Mouse (Mus musculus) midbrain, embryonic 11.5 days (tissue): ENCODE measurements at regions not wholly inside any gene's neighbourhood (a gene's known extent, or its start where the extent isn't known, plus 50 kb on each side); places are given as distances from the start of the nearest gene placed in this dataset.
A peak's percentile ranks its signal among the peaks of the same experiment; 100 is the strongest.

Source experiments
- ATAC-seq: fragments of 200-750 bp; cut with Nextera tagmentation; 2 replicates; pipeline ENCODE4 v1.8.0; 2017; ENCODE audit warnings: moderate TSS enrichment, moderate library complexity; ENCODE audit not compliant: low FRiP score
- DNase-seq: peaks from one replicate; pipeline ENCODE4 v3.0.0; 2015; ENCODE audit warnings: low spot score; ENCODE audit errors: missing footprints
- H3K27ac ChIP-seq: fragments of 300-500 bp; sonication (generic); 2 replicates; pipeline ENCODE4 v1.5.1; 2014; ENCODE audit warnings: low read depth, low read length
- H3K27me3 ChIP-seq: fragments of 300-500 bp; sonication (generic); 2 replicates; pipeline ENCODE4 v1.6.1; 2014; ENCODE audit warnings: mild to moderate bottlenecking, low read length, moderate library complexity, mixed read lengths; ENCODE audit not compliant: control insufficient read depth, insufficient read depth
- H3K36me3 ChIP-seq: fragments of 300-500 bp; sonication (generic); 2 replicates; pipeline ENCODE4 v1.6.1; 2014; ENCODE audit warnings: mild to moderate bottlenecking, low read length, moderate library complexity, mixed read lengths; ENCODE audit not compliant: control insufficient read depth, insufficient read depth
- H3K4me1 ChIP-seq: fragments of 300-500 bp; sonication (generic); 2 replicates; pipeline ENCODE4 v1.6.1; 2014; ENCODE audit warnings: low read length; ENCODE audit not compliant: control insufficient read depth, insufficient read depth
- H3K4me2 ChIP-seq: fragments of 300-500 bp; sonication (generic); 2 replicates; pipeline ENCODE4 v1.6.1; 2014; ENCODE audit warnings: mild to moderate bottlenecking, moderate library complexity
- H3K4me3 ChIP-seq: fragments of 300-500 bp; sonication (generic); 2 replicates; pipeline ENCODE4 v1.5.1; 2014; ENCODE audit warnings: low read depth, low read length
- H3K9ac ChIP-seq: fragments of 300-500 bp; sonication (generic); 2 replicates; pipeline ENCODE4 v1.6.1; 2014; ENCODE audit warnings: low read length
- H3K9me3 ChIP-seq: fragments of 300-500 bp; sonication (generic); 2 replicates; pipeline ENCODE4 v1.6.1; 2016; ENCODE audit warnings: low read length; ENCODE audit not compliant: control insufficient read depth
- WGBS: fragments of 180-500 bp; shearing (Covaris S2); extraction: QIAGEN DNeasy Blood & Tissue Kit; methylation state at CpG from one replicate; pipeline ENCODE4 v1.1.7; 2014; 5-methylcytosine and 5-hydroxymethylcytosine counted together

- H3K4me3 ChIP-seq: no peak overlapping the region
- no peak for ATAC-seq
- WGBS: 94% methylated on average over 5 of the region's 5 CpGs
These were observed 156.7 kb upstream of the Rreb1 start for GRCm38 (mm10) chr13:37621319-37622050.

GRCm38 (mm10) chr13:37622366-37623088 lies 155.7 kb upstream of the Rreb1 start:
- no peaks in the 10 kb centered on the region for H3K4me1 ChIP-seq
- H3K27me3 ChIP-seq: no peaks in the 10 kb centered on the region
- no peak overlapping the region for H3K27ac ChIP-seq
- WGBS: 79% methylated on average over 6 of the region's 6 CpGs
- DNase-seq (peak; percentile 12), ATAC-seq (no peak)
- no peak overlapping the region for H3K9ac ChIP-seq
- no peaks in the 10 kb centered on the region for H3K9me3 ChIP-seq
- H3K4me3 ChIP-seq: no peak overlapping the region
- no peak overlapping the region for H3K4me2 ChIP-seq
- H3K36me3 ChIP-seq: no peaks in the 10 kb centered on the region

More at GRCm38 (mm10) chr13:37621319-37622050, 156.7 kb upstream of the Rreb1 start:
- Histone ChIP-seq H3K27ac (no peak overlapping the region), H3K9me3 (no peaks in the 10 kb centered on the region), H3K4me1 (no peaks in the 10 kb centered on the region), H3K27me3 (no peaks in the 10 kb centered on the region), H3K36me3 (no peaks in the 10 kb centered on the region), H3K4me2 (no peak overlapping the region), H3K9ac (no peak overlapping the region)
- DNase-seq: no peak

- Histone ChIP-seq H3K9ac (no peak overlapping the region), H3K9me3 (no peaks in the 10 kb centered on the region), H3K4me2 (no peak overlapping the region), H3K36me3 (no peaks in the 10 kb centered on the region), H3K4me1 (no peaks in the 10 kb centered on the region), H3K27me3 (no peaks in the 10 kb centered on the region), H3K27ac (no peak overlapping the region), H3K4me3 (no peak overlapping the region)
- DNase-seq (no peak), ATAC-seq (no peak)
- WGBS: 47% methylated on average over 1 of the region's 1 CpGs
These were observed 153.5 kb upstream of the Rreb1 start for GRCm38 (mm10) chr13:37624741-37625140.

GRCm38 (mm10) chr13:37625532-37626235 lies 152.5 kb upstream of the Rreb1 start:
- Histone ChIP-seq H3K27ac (no peak overlapping the region), H3K4me3 (no peak overlapping the region), H3K4me2 (no peak overlapping the region), H3K4me1 (no peaks in the 10 kb centered on the region), H3K36me3 (no peaks in the 10 kb centered on the region), H3K27me3 (no peaks in the 10 kb centered on the region), H3K9me3 (no peaks in the 10 kb centered on the region), H3K9ac (no peak overlapping the region)
- DNase-seq (no peak), ATAC-seq (no peak)
- 90% methylated on average over 13 of the region's 13 CpGs for WGBS

- no peaks in the 10 kb centered on the region for H3K4me1 ChIP-seq
- no peaks in the 10 kb centered on the region for H3K36me3 ChIP-seq
- no peaks in the 10 kb centered on the region for H3K27me3 ChIP-seq
- no peak overlapping the region for H3K4me2 ChIP-seq
- H3K4me3 ChIP-seq: no peak overlapping the region
- H3K27ac ChIP-seq: no peak overlapping the region
- WGBS: 76% methylated on average over 16 of the region's 16 CpGs
- ATAC-seq (no peak), DNase-seq (no peak)
- no peak overlapping the region for H3K9ac ChIP-seq
- H3K9me3 ChIP-seq: no peaks in the 10 kb centered on the region
These were observed 149.6 kb upstream of the Rreb1 start for GRCm38 (mm10) chr13:37628391-37629270.

- H3K27ac ChIP-seq: no peak overlapping the region
- ATAC-seq (no peak), DNase-seq (no peak)
- no peaks in the 10 kb centered on the region for H3K36me3 ChIP-seq
- H3K27me3 ChIP-seq: no peaks in the 10 kb centered on the region
- WGBS: 70% methylated on average over 6 of the region's 6 CpGs
- H3K9me3 ChIP-seq: no peaks in the 10 kb centered on the region
- H3K4me1 ChIP-seq: no peaks in the 10 kb centered on the region
- H3K4me3 ChIP-seq: no peak overlapping the region
- H3K9ac ChIP-seq: no peak overlapping the region
- no peak overlapping the region for H3K4me2 ChIP-seq
These were observed 148.8 kb upstream of the Rreb1 start for GRCm38 (mm10) chr13:37629271-37629899.

GRCm38 (mm10) chr13:37632835-37633440 lies 145.3 kb upstream of the Rreb1 start:
- H3K4me3 ChIP-seq: no peak overlapping the region
- WGBS: 91% methylated on average over 5 of the region's 5 CpGs
- H3K9me3 ChIP-seq: no peaks in the 10 kb centered on the region
- no peaks in the 10 kb centered on the region for H3K4me1 ChIP-seq
- H3K9ac ChIP-seq: no peak overlapping the region
- no peaks in the 10 kb centered on the region for H3K27me3 ChIP-seq
- H3K4me2 ChIP-seq: no peak overlapping the region
- ATAC-seq: no peak
- no peaks in the 10 kb centered on the region for H3K36me3 ChIP-seq
- H3K27ac ChIP-seq: no peak overlapping the region
- no peak for DNase-seq

GRCm38 (mm10) chr13:37636363-37636762 lies 141.8 kb upstream of the Rreb1 start:
- H3K4me2 ChIP-seq: no peak overlapping the region
- no peaks in the 10 kb centered on the region for H3K27me3 ChIP-seq
- no peaks in the 10 kb centered on the region for H3K9me3 ChIP-seq
- H3K9ac ChIP-seq: no peak overlapping the region
- H3K36me3 ChIP-seq: no peaks in the 10 kb centered on the region
- H3K4me3 ChIP-seq: no peak overlapping the region
- H3K27ac ChIP-seq: no peak overlapping the region
- ATAC-seq (no peak), DNase-seq (no peak)
- 82% methylated on average over 4 of the region's 4 CpGs for WGBS
- H3K4me1 ChIP-seq: no peaks in the 10 kb centered on the region
